10 mouse cellular contexts compared by ENCODE assay signal in genomic region chr12:76345759-76346455, GRCm38 (mm10). TPM values are rescaled to one million over a fixed set of nuclear protein-coding genes. Genes with fewer than 3 reads are reported as not detected.
A peak's percentile ranks its signal among the peaks of the same experiment; 100 is the strongest.
DNase-seq lines count a peak whose midpoint lies in the region; TF ChIP-seq lines count a peak whose summit lies in the region.
"Had no signal": no experiment of that assay in that cellular context is flagged by ENCODE, and none has a peak within 500 bp of the region (broad histone marks: within the 10 kb centered on the region; RNA-seq: fewer than 3 reads in every experiment).

No protein-coding gene starts in this region.

- H3K27me3 ChIP-seq in kidney, adult 2 months (replicated peaks; ENCODE audit: control insufficient read depth, insufficient read depth, low read length), result no peaks in the 10 kb centered on the region
- H3K27me3 ChIP-seq in ES-Bruce4 (ENCODE audit: control insufficient read depth, insufficient read depth, low read length, poor library complexity, severe bottlenecking), result no peaks in the 10 kb centered on the region
- H3K27me3 ChIP-seq in small intestine, adult 2 months (ENCODE audit: control insufficient read depth, insufficient read depth, low read length), result no peaks in the 10 kb centered on the region
- H3K27me3 ChIP-seq: embryonic facial prominence, embryonic 13.5 days; lung, embryonic 15.5 days had no signal

- H3K4me3 ChIP-seq in kidney, adult 2 months (ENCODE audit: insufficient read depth, low read depth, low read length), result no peak overlapping the region
- no peak overlapping the region for H3K4me3 ChIP-seq in ES-Bruce4 (ENCODE audit: low read depth, low read length)
- H3K4me3 ChIP-seq in small intestine, adult 2 months (ENCODE audit: low read depth, low read length), result no peak overlapping the region
- H3K4me3 ChIP-seq: embryonic facial prominence, embryonic 13.5 days; lung, embryonic 15.5 days had no signal

- peak; percentile 34 for DNase-seq in kidney, adult 2 months
- no peak for DNase-seq in kidney, adult 11 months
- DNase-seq in kidney, postnatal 36 days, result peak; percentile 35 to 38
- DNase-seq in frontal cortex, postnatal 10 days (ENCODE audit: low spot score in 2 of 2), result no peak
- no peak for DNase-seq in embryo, embryonic 10.5 days (ENCODE audit: low spot score)
- DNase-seq in urinary bladder, postnatal 25 days (ENCODE audit: low spot score), result no peak

- peak; percentile 55 for TF ChIP-seq CTCF in kidney, adult 2 months (conservative IDR thresholded peaks at IDR 0.05; ENCODE audit: insufficient read depth, insufficient read length, low read depth, low read length)
- TF ChIP-seq CTCF in ES-Bruce4 (IDR thresholded peaks at IDR 0.05; ENCODE audit: low read depth, low read length), result peak; percentile 22
- peak; percentile 13; the same call in 1 of the 2 replicates for TF ChIP-seq CTCF in small intestine, adult 2 months (IDR thresholded peaks at IDR 0.05; ENCODE audit: extremely low read depth, insufficient read length, insufficient replicate concordance, low read depth, low read length)

- no peak overlapping the region for H3K27ac ChIP-seq in kidney, adult 2 months (ENCODE audit: insufficient read depth, low read depth, low read length)
- no peak overlapping the region for H3K27ac ChIP-seq in ES-Bruce4 (ENCODE audit: insufficient read depth, low read length)
- no peak overlapping the region for H3K27ac ChIP-seq in small intestine, adult 2 months (ENCODE audit: insufficient read depth, low read depth, low read length)
- H3K27ac ChIP-seq: embryonic facial prominence, embryonic 13.5 days; lung, embryonic 15.5 days had no signal

- H3K36me3 ChIP-seq in kidney, adult 2 months (ENCODE audit: control insufficient read depth, insufficient read depth, low read length), result no peaks in the 10 kb centered on the region; the same call in 1 of the 2 replicates
- peaks cover 9% of the 10 kb centered on the region for H3K36me3 ChIP-seq in ES-Bruce4 (ENCODE audit: control insufficient read depth, insufficient read depth, low read length, poor library complexity, severe bottlenecking)
- peaks cover 3% of the 10 kb centered on the region for H3K36me3 ChIP-seq in small intestine, adult 2 months (ENCODE audit: control insufficient read depth, insufficient read depth, low read length)

- TF ChIP-seq EP300 in ES-Bruce4 (IDR thresholded peaks at IDR 0.05; ENCODE audit: insufficient read depth, low read depth, low read length), result no peak

- H3K9me3 ChIP-seq in ES-Bruce4 (replicated peaks; ENCODE audit: control insufficient read depth, insufficient read depth, low read length, poor library complexity, severe bottlenecking), result no peaks in the 10 kb centered on the region
- H3K9me3 ChIP-seq: embryonic facial prominence, embryonic 13.5 days; lung, embryonic 15.5 days had no signal

- TF ChIP-seq POLR2A in kidney, adult 2 months (IDR thresholded peaks at IDR 0.05; ENCODE audit: low read depth, low read length), result no peak
- TF ChIP-seq POLR2A in ES-Bruce4 (IDR thresholded peaks at IDR 0.05; ENCODE audit: insufficient read depth, low read length), result no peak
- no peak for TF ChIP-seq POLR2A in small intestine, adult 2 months (IDR thresholded peaks at IDR 0.05; ENCODE audit: low read depth, low read length)

- no peak overlapping the region for H3K9ac ChIP-seq in ES-Bruce4 (ENCODE audit: low read depth, poor library complexity, severe bottlenecking)
- H3K9ac ChIP-seq: embryonic facial prominence, embryonic 13.5 days; lung, embryonic 15.5 days had no signal

- no peaks in the 10 kb centered on the region for H3K4me1 ChIP-seq in kidney, adult 2 months (ENCODE audit: control insufficient read depth, insufficient read depth, low read length)
- H3K4me1 ChIP-seq in ES-Bruce4 (ENCODE audit: control insufficient read depth, insufficient read depth, low read length), result no peaks in the 10 kb centered on the region
- no peaks in the 10 kb centered on the region for H3K4me1 ChIP-seq in small intestine, adult 2 months (ENCODE audit: control insufficient read depth, insufficient read depth, insufficient read length, low read length)
- H3K4me1 ChIP-seq: embryonic facial prominence, embryonic 13.5 days; lung, embryonic 15.5 days had no signal

- 71% methylated on average over 6 of the region's 6 CpGs for WGBS in kidney, adult 2 months
- 64% methylated on average over 6 of the region's 6 CpGs for WGBS in small intestine, adult 2 months

RNA-seq across cellular contexts. Expression of gene Akap5, which starts 21.2 kb away (rescaled TPM):
- polyA plus RNA-seq in kidney, adult 2 months (2012; rRNA removed), result 0.19 and 0.27 TPM in 2 replicates
- polyA plus RNA-seq in ES-Bruce4 (2011; ENCODE audit: insufficient read depth, insufficient read length, low read depth, missing spikeins), result 9.3 and 11.1 TPM in 2 replicates
- polyA plus RNA-seq in small intestine, adult 2 months (2012; rRNA removed), result 0.04 TPM in 1 of 2 replicates, not detected in the other

RNA-seq across cellular contexts. Expression of gene Zbtb25, which starts 23.5 kb away (rescaled TPM):
- polyA plus RNA-seq in kidney, adult 2 months (2012; rRNA removed), result 4.9 and 5.9 TPM in 2 replicates
- 23.1 and 30.8 TPM in 2 replicates for polyA plus RNA-seq in ES-Bruce4 (2011; ENCODE audit: insufficient read depth, insufficient read length, low read depth, missing spikeins)
- 1.4 and 2.2 TPM in 2 replicates for polyA plus RNA-seq in small intestine, adult 2 months (2012; rRNA removed)

RNA-seq across cellular contexts. Expression of gene Zbtb1, which starts 24.2 kb away (rescaled TPM):
- polyA plus RNA-seq in kidney, adult 2 months (2012; rRNA removed), result 1.5 and 1.6 TPM in 2 replicates
- 5.8 and 6.1 TPM in 2 replicates for polyA plus RNA-seq in ES-Bruce4 (2011; ENCODE audit: insufficient read depth, insufficient read length, low read depth, missing spikeins)
- polyA plus RNA-seq in small intestine, adult 2 months (2012; rRNA removed), result 0.55 and 0.89 TPM in 2 replicates

RNA-seq across cellular contexts. Expression of gene Hspa2, which starts 58.1 kb away (rescaled TPM):
- polyA plus RNA-seq in kidney, adult 2 months (2012; rRNA removed), result 11.8 and 14.0 TPM in 2 replicates
- 8.2 and 8.7 TPM in 2 replicates for polyA plus RNA-seq in ES-Bruce4 (2011; ENCODE audit: insufficient read depth, insufficient read length, low read depth, missing spikeins)
- polyA plus RNA-seq in small intestine, adult 2 months (2012; rRNA removed), result 3.7 and 8.9 TPM in 2 replicates

Comparison
In these comparisons a context has a peak if more than half of its experiments do, and no peak if none do; other contexts are left out.
1. DNase-seq: peak in kidney, adult 2 months (single experiment) and kidney, postnatal 36 days (2 of 2); none in kidney, adult 11 months (single experiment), frontal cortex, postnatal 10 days (0 of 2), embryo, embryonic 10.5 days (single experiment) and urinary bladder, postnatal 25 days (single experiment).
2. Peak in every context shown above with its lines, with median percentiles within 50 percentile points of each other: CTCF ChIP-seq.